Mouse (Mus musculus): ENCODE data around the gene Tmem247. TPM values are rescaled to one million over a fixed set of nuclear protein-coding genes. Genes with fewer than 3 reads are reported as not detected.

The Tmem247 gene
- polyA plus RNA-seq (2012; rRNA removed): not detected in 2 replicates

GRCm38 (mm10) chr17:86917048-86917447, at the start of gene Tmem247:
TSS of gene Tmem247 (plus strand) at chr17:86917348.

GRCm38 (mm10) chr17:86947840-86948796, 31.0 kb downstream of the Tmem247 start, which contains the start of gene Atp6v1e2:
TSS of gene Atp6v1e2 (minus strand) at chr17:86947897.

GRCm38 (mm10) chr17:86962894-86963585, 45.9 kb downstream of the Tmem247 start, which contains the start of gene Rhoq:
TSS of gene Rhoq (plus strand) at chr17:86963082.

Other genes with a start within 250 kb of the Tmem247 start
- gene Epas1, start 163.6 kb upstream of the Tmem247 start, polyA plus RNA-seq (2012; rRNA removed): 47.9 and 55.3 TPM in 2 replicates
- 0.09 TPM in 1 of 2 replicates, not detected in the other for gene Atp6v1e2, start 30.5 kb downstream of the Tmem247 start, polyA plus RNA-seq (2012; rRNA removed)
- gene Rhoq, start 45.7 kb downstream of the Tmem247 start, polyA plus RNA-seq (2012; rRNA removed): 14.8 and 17.6 TPM in 2 replicates
- gene Pigf, start 108.1 kb downstream of the Tmem247 start, polyA plus RNA-seq (2012; rRNA removed): 5.7 and 6.3 TPM in 2 replicates
- 4.7 and 5.4 TPM in 2 replicates for gene Cript, start 108.2 kb downstream of the Tmem247 start, polyA plus RNA-seq (2012; rRNA removed)
- 7.3 and 8.1 TPM in 2 replicates for gene Socs5, start 190.3 kb downstream of the Tmem247 start, polyA plus RNA-seq (2012; rRNA removed)